Mouse (Mus musculus): ENCODE data around the gene Znrd1as.

- no peak for TF ChIP-seq CTCF (IDR thresholded peaks at IDR 0.05; ENCODE audit: insufficient read depth, low read length)
- TF ChIP-seq POLR2A (IDR thresholded peaks at IDR 0.05; ENCODE audit: borderline replicate concordance, extremely low read depth, low read depth, low read length): no peak
These were observed 12.0 kb downstream of the Znrd1as start for GRCm38 (mm10) chr17:36970316-36970890.
